Mouse (Mus musculus) kidney, postnatal 36 days (tissue): ENCODE measurements around the gene Tjp1.

Experiments used
- DNase-seq, 2 experiments: peaks; one replicate each; pipeline ENCODE4 v3.0.0; 2021 to 2022; ENCODE audit warnings: mixed read lengths in 2 of 2

Tjp1 gene

DNA sequence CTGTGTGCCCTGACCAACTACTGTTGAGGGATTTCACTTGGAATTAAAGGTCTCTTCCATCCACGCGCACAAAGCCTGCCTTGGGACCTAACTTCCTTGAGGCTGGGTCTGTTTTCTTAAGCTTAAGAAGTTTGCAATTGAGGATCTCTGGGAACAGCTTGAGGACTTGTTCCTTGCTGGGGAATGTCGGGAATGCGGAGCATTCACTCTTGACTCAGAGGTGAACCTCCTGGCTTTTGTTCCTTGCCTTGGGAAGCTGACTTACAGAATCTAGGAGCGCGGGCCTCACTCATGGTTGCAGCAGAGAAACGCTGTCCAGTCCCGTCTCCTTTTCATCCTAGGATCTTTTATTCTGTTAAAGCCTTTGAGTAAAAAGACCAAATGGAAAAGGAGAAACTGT is 97.2 kb downstream of the Tjp1 start:
- no peak for DNase-seq

DNA sequence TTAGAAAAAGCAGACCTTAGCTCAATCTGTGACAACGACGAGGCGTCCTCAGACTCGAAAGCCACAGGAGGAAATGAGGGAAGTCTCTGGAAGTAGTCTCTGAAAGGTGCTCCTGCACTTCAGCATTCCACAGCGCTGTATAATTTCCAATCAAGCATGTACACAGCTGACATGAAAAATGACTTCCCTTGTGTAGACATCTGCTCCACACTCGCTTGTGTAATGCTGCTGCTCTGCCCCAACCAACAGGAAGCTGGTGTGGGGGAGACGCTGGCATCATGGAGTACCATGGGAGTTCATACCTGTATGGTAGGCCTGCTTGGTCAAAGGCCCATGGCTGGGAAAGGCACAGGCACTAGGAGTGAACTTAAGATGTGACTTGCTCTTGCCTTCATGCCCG is 103.1 kb downstream of the Tjp1 start:
- peak; percentile 26 to 35 for DNase-seq

DNA sequence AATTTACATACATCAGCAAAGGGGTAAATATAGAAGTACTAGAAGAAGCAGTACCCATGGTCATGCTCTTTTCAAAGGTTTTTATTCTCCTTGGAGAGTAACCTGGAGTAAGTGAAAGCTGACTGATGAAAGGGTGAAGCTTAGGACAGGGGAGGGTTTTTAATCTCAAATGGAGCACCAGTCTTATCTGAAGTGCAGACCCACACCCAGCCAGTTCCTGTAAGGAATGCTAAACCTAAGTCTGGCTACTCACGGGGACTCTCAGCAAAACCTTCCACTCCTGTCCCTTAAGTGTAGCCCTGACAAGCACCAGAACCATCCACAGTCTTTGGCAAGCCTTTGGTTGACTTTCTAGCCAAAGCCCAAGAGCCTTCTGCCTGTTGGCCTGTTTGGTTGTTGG is 105.1 kb downstream of the Tjp1 start:
- no peak for DNase-seq

DNA sequence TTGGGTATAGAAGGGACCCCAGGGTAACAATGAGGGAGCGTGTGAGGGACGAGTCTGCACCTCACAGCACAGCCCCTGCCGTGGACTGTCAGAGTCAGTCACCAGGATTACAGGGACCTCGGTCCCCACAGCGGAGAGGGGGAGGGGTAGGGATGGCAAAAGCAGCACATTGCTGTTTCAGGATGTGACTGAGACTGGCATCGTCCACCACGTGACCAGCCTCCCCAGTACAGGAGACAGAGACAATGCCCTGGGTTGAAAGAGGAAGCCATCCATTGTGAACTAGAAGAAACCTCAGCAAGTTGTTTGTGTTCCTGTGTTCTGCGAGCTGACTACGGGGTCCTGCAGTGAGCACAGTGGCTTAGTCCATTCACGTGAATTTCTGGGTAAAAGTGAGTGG is 106.1 kb downstream of the Tjp1 start:
- DNase-seq, result peak; percentile 76 to 77

DNA sequence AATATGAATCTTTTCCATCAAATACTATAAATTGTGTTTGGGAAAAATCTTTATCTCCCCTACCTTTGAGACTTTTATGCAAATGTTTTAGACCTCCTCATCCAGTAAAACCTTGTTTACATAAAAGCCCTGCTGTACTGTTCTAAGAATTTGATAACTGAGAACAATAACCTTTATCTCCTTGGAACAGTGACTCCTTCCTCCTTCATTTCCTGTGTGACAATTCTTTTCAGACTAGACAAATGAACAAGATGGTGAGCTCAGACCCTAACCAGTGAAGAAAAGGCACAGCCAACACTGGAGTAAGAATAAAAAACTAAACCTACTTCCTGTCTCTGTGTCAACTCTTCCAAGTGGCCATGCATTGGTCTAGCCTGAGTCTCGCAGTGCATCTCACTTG is 107.7 kb downstream of the Tjp1 start:
- no peak for DNase-seq

DNA sequence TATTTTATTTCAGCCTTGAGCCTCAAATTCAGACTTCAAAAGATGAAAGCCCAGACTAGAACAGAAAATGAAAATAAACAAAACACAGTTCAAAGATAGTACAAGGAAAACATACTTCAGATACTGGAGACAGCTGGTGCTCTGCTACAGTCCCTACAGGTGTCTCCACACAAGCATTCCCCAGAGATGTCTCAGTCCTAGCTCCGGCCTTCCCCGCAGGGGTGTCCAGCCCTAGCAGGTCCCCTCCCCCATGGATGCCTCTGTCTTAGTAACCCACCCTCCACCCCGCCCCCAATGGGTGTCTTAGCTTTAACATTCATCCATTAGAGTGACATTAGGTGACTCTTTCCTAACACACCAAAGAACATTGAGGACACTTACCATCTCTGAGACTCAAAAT is 108.6 kb downstream of the Tjp1 start:
- peak; percentile 15 to 21 for DNase-seq

DNA sequence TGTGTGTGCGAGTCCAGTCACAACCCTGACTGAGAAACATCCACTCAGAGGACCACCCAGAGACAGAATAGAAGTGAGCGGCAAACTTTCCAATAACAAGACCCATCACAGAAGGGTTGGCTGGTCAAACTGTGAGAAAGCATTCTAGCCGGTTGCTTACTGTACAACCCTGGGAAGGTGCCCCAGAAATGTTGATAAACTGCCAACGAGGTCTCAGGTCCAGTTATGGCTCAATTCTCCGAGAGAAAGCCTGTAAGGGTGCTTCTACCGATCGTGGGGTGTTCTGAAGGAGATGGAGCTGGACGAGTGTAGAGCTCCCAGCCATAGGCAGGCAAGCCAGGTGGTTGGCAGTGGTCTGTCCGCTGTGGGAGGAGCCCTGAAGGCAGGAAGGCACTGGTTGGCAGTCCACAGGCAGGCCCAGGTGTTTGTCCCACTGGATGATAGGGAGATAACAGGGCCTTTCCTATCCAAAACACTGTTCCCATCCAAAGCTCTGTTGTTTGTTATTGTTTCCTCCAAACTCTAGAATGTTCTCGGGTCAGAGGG is 109.1 kb downstream of the Tjp1 start:
- peak in 1 of 2 experiments; percentile 13 for DNase-seq

DNA sequence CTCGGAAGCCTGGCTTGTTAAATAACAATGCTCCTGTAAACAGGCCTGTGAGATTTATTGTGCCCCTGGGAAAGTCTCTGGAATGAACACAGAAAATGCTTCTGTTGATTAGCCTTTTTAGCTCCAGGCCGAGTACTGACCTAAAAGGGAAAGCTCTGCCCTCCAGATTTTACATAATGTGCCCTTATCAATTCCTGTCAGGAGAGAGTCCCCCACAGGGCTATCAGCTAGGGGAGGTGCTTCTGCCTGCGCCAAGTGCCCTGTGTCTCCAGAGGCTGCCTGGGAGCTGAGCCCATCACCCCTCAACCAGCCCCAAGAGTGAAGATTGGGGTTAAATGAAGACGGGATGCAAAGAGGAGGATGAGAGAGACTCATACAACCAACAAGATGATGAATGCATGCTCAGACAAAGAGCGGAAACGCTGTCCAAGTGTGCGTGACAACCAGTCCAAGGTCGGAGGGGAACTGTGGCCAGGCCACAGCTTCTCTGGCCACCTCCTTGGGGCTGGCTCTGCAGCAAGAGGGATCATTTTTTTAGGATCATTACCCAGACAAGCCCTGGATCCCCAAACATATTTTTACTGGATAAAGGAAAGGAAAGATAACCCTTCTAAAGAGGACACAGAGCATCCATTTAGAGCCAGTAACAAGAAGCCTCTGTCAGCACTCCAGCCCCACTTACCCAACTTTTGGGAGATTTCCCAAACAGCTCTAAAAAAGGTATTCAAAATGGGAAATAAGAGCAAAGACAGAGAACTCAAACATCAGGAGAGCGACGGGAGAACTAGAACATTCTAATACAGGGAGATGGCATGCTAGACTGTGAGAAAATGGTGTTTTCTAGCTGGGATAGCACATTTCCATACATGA is 110.1 kb downstream of the Tjp1 start:
- DNase-seq, result peak; percentile 69 to 86

DNA sequence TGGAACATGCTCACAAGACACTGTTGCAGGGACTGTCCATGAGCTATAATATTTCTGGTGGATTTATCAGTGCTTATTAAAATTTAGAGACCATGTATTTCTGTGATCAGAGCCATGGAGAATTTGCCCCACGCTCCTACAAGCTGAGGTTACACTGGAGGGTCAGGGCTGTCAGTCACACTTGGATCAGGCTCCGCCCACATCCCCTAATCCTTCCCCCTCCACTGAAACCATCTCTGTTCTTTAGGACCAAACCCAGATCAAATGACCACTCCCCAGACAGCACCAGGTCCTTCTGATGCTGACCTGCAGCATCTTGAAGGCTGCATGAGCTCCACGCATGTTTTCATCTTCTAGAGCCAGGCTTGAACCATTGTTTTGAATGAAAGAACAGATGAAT is 111.1 kb downstream of the Tjp1 start:
- DNase-seq, result no peak

DNA sequence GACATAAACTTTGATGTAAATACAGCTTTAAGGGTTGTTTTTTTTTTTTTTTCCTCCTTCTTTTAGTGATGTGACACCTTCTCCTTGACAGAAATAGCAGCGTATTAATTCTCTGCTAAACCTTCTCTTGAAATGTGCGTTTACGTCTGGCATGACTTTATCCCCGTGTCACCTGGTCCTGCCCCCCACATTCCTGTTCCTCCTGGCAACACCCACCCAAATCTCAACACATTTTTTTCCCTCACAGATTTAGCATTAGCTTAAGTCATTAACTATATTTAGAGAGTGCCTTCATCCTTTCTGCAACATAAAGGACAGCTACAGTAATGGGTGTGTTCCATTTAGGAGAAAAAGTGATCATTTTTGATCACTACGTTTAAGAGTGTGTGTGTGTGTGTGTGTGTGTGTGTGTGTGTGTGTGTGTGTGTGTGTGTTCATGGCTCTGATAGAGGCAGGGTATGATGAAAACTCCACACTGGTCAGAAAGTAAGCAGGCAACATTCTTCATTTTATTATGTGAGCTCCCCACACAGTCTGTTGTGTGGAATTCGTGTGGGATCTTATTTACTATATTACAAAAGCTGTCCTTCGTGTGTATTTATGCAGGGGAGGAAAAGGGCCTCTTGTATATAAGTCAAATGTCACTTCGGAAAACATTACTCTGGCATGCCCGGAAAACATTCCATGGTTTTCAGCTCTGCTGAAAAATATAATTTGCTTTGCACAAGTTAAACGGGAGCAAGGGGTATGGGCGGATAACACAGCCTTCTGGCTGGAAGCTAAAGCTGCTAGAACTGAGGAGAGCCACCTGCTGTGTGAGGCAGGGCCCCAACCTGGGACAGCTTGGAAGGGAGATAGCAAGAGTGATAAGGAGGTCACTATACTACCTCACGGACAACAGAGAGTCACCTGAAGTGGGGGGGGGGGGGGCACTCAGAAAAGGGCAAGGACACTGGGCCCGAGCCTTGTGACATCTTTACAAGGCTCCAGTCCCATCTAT is 113.3 kb downstream of the Tjp1 start:
- no peak for DNase-seq

DNA sequence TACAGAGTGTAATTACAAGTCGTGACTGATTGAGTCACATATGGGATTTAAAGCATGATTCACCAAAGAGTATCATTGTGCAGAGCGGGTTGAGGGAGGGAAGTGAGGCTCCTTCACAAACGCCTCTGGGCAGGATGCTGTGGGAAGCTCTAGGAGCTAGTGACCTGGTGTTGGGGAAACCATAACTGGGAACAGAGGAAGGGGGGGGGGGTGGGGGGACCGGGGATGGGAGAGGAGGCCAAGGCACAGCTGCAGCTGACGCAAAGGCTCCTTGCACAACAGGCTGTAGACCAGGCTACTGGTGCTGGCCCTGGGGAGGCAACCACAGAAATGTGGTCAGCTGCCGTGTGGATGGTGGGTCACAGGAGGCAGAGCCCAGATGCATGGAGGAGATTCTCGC is 116.9 kb downstream of the Tjp1 start:
- peak; percentile 46 to 51 for DNase-seq

DNA sequence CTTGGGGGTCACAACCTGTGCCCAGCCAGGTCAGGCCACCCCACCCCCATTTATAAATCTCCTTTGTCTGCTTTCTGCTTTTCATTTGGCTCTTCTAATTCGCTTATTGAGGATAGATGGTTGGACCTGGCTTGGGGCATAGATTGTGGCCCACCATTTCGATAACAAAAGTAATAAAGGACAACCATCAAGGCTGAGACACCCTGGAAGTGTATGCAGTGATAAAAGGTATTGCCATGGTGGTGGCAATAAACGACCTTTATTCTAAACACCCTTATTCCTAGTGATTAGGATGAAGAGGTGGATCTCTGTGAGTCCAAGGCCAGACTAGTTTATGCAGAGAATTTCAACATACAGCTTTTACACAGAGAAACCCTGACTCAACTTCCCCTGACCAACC is 121.2 kb downstream of the Tjp1 start:
- DNase-seq, result no peak

DNA sequence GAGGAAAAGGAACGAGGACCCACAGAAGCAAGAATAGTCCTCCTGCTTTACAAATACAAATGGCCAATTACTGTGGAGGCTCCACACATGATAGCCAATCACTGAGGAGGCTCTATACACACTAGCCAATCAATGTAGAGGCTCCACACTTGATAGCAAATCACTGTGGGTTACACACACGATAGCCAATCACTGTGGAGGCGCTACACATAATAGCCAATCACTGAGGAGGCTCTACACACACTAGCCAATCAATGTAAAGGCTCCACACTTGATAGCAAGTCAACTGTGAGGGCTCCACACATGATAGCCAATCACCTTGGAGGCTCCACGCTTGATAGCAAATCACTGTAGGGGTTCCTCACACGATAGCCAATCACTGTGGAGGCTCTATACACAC is 125.1 kb downstream of the Tjp1 start:
- no peak for DNase-seq

DNA sequence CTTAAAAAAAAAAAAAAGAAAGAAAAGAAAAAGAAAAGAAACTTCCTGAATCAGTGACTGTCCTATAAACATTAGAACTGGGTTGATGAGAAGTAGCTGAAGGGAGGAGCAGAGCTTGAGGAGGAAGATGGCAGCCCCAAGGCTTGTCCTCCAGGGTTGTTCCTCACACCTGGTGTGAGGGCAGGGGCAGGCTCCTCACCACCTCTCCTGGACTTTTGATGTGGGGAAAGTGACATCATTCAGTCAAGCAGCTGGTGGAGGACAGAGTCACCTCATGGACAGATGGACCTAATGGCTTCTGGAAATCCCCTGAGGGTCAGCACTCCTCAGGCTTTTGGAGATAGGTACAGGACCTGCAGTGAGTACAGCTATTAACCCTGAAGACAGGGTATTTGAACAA is 126.0 kb downstream of the Tjp1 start:
- no peak for DNase-seq

DNA sequence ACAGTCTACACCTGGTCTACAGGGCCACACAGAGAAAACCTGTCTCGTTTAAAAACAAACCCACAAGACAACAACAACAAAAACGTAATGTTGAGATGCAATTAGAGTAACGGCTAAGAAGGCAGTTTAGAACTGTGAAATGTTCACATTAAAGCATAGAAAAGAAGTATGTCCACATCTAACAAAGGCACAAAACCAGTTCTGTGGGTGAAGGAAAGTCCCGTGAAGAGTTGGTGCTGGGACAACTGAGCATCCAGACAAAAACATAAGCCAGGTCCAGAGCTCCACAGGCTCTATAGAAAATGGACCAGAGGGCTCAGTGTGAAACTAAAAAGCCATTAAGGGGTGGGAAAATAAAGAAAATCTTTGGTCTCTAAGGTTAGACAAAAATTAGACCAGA is 131.7 kb downstream of the Tjp1 start:
- DNase-seq, result no peak

DNA sequence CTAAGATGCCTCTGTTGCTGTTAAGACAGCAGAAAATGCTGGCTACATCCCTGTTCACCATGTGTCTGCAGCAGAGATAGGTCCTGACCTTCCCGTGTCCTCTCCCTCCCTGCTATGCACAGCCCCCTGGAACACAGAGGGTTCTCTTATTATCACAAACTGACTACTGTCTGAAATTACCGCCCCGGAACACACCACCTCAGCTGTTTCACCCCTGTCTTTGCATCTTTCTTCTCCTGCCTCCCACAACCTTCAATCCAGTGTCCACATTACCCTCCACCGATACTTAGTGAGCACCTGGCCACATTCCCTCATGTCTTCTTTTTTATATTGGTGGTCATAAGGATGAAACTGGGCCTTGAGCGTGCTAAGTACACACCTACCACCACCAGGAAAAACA is 132.4 kb downstream of the Tjp1 start:
- no peak for DNase-seq

DNA sequence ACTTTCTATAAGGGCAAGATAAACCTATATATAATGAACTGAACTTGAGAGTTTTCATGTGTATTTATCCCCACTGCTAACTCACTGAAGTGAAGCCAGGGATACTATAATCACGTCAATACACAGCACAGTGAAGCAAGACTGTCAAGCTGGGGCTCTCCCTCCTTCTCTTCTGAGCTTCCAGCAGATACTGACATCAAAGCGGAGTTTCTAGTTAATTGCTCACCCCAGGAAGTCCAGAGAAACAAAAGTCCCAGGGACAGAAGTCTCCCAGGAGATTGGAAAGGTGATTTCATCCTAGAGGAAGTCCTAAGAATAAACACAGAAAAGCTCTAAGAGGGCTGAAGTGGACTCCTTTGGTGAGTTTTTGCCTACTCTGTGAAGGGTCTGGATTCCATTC is 132.9 kb downstream of the Tjp1 start:
- DNase-seq, result no peak

DNA sequence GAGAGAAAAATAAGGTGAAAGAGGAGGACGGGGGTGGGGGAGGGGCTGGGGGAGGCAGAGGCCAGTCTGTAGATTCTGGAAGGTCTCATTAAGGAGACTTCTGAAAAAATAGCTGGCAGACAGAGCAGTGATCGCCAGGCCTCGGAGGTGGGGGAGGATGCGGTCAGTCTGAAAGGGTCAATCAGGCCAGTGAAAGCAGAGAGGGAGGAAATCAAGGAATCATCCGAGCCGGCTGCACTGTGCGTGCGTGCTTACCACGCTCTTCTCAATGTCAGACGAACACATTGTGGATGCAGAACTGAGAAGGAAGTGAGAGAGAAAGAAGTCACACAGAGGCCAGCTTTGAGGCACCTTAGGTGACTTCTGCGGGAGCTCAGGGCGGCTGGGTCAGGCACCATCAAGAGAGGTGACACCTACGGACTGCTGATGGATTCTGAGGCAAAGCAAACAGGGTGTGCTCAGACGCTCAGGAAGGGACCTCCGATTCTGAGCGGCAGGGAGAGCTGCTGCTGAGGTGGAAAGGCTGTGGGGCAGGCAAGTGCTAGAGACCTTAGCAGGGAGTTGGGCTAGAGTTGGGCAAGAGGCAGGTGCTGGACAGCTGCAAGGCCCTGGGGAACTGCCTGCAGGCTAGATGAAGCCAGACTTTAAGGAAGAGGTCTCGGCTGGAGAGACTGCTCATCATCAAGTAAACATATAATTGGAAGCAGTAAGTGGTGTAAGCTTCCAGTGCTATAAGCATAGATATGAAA is 133.7 kb downstream of the Tjp1 start:
- DNase-seq, result no peak

DNA sequence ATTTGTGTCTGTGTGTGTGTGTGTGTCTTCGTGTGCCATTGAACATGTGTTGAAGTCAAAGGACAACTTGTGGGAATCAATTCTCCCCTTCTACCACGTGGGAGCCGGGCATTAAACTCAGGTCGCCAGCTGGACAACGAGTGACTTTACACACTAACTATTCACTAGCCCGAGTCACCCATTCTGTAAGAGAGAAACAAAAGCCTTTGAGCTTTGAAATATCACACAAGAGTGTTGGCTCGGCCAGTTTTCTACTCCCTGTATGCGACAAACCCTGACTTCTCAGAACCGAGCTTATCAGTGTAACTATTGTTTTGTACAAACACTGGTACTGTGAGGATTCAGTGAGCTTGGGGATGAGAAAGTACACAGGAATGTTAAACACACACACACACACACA is 134.6 kb downstream of the Tjp1 start:
- no peak for DNase-seq

DNA sequence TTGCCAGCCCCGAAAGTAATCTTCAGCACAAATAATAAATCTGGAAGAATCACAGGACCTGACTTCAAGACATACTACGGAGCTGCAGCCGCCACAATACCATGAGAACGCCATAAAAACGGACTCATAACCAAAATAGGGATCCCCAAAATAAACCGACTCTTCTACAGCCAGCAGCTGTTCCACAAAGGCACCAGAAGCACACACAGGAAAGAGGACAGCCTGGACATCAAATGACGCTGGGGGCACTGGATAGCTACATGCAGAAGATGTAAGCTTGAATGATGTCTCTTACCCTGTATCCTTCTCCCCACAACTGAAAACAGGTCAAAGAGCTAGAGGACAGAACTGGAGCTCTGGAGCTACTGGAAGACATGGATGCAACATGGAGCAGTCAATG is 138.0 kb downstream of the Tjp1 start:
- no peak for DNase-seq

DNA sequence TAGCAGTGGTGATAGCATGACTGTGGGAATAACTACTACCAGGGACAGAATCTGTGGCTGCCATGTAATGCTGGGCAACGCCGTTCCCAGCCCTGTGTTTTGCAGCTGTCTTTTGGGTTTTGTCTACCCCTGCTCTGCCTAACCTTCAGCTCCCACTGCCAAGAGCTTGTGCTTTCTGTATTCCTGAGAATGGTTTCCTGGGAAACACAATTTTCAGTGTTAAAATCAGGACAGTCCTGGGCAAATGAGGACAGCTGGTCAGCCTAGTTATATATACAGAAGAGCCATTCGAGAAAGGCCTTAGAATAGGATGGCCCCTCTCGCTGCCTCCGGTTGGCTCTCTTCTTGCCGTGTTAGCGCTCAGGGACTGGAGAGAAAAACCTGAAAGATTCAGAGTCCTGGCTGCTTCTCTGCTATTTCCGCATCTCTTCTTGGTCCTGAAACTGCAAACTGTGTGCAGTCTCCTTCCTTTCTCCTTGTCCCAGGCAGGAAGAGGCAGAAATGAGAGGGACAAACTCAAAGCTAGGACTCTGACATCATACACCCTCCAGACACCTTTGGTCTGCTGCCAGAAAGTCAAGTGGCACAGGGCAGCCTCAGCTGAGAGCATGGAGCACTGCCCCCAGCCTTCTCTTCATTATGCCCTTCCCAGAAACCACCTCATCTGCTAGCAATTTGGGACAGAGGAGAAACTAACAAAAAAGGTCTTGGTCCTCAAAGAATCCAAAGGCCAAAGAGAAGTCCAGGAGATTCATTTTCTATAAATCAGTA is 139.2 kb downstream of the Tjp1 start:
- no peak for DNase-seq
